Mouse (Mus musculus) limb, embryonic 14.5 days (tissue): ENCODE results near the gene Fam83g. TPM values are rescaled to one million over a fixed set of nuclear protein-coding genes. Genes with fewer than 3 reads are reported as not detected.

Experiments used
- ATAC-seq: fragments of 200-750 bp; cut with Nextera tagmentation; 2 replicates; pipeline ENCODE4 v1.8.0; 2017; ENCODE audit warnings: low read depth, moderate number of reproducible peaks, moderate TSS enrichment; ENCODE audit not compliant: low FRiP score
- DNase-seq: peaks from one replicate; pipeline ENCODE4 v3.0.0-alpha.2; 2015; ENCODE audit warnings: low spot score
- H3K27ac ChIP-seq: fragments of 300-500 bp; sonication (generic); replicated peaks from 2 replicates; pipeline ENCODE4 v1.5.1; 2014; ENCODE audit warnings: low read depth, mild to moderate bottlenecking, low read length, moderate library complexity, mixed read lengths
- H3K27me3 ChIP-seq: fragments of 300-500 bp; sonication (generic); 2 replicates; pipeline ENCODE4 v1.6.1; 2014; ENCODE audit warnings: low read length, mixed read lengths; ENCODE audit not compliant: control insufficient read depth, insufficient read depth
- H3K36me3 ChIP-seq: fragments of 300-500 bp; sonication (generic); 2 replicates; pipeline ENCODE4 v1.6.1; 2014; ENCODE audit warnings: mild to moderate bottlenecking, low read length, moderate library complexity, mixed read lengths; ENCODE audit not compliant: control insufficient read depth, insufficient read depth
- H3K4me1 ChIP-seq: fragments of 300-500 bp; sonication (generic); 2 replicates; pipeline ENCODE4 v1.6.1; 2014; ENCODE audit warnings: antibody characterized with exemption, low read length, mixed read lengths; ENCODE audit not compliant: control insufficient read depth, insufficient read depth
- H3K4me2 ChIP-seq: fragments of 300-500 bp; sonication (generic); replicated peaks from 2 replicates; pipeline ENCODE4 v1.6.1; 2014; ENCODE audit warnings: low read depth, mild to moderate bottlenecking, low read length, moderate library complexity; ENCODE audit not compliant: severe bottlenecking
- H3K4me3 ChIP-seq: fragments of 300-500 bp; sonication (generic); replicated peaks from 2 replicates; pipeline ENCODE4 v1.5.1; 2014; ENCODE audit warnings: low read length
- H3K9ac ChIP-seq: fragments of 300-500 bp; sonication (generic); 2 replicates; pipeline ENCODE4 v1.6.1; 2014; ENCODE audit warnings: mild to moderate bottlenecking, low read depth, low read length, moderate library complexity; ENCODE audit not compliant: severe bottlenecking
- H3K9me3 ChIP-seq: fragments of 300-500 bp; sonication (generic); 2 replicates; pipeline ENCODE4 v1.6.1; 2016; ENCODE audit warnings: low read length; ENCODE audit not compliant: control insufficient read depth
- POLR2A ChIP-seq: fragments of 200-500 bp; IDR thresholded peaks from 2 replicates; pipeline ENCODE4 v1.8.0; 2012; ENCODE audit warnings: inconsistent platforms, mild to moderate bottlenecking, moderate library complexity, borderline replicate concordance; ENCODE audit not compliant: insufficient read depth, insufficient read length; ENCODE audit errors: extremely low read depth
- WGBS: fragments of 180-500 bp; shearing (Covaris S2); extraction: QIAGEN DNeasy Blood & Tissue Kit; methylation state at CpG from one replicate; pipeline ENCODE4 v1.1.7; 2014; 5-methylcytosine and 5-hydroxymethylcytosine counted together
- polyA plus RNA-seq, 2 experiments: library from polyadenylated mRNA; depleted of rRNA in 1 of 2; stranded (reverse) in 1 of 2; unstranded in 1 of 2; fragments of >200 nt; fragmentation: Nextera tagmentation in 1 of 2; extraction: Ambion mirVana in 1 of 2; gene quantifications; 2 replicates each; pipeline versions ENCODE4 v1.2.1 to v1.2.3; 2012 to 2014

The Fam83g gene
- polyA plus RNA-seq, 2 experiments, result 2.1 to 2.8 TPM

GRCm38 (mm10) chr11:61645357-61645857 is 38.5 kb upstream of the Fam83g start:
- no peak overlapping the region for H3K9ac ChIP-seq
- WGBS, result 72% methylated on average over 5 of the region's 5 CpGs
- no peak for ATAC-seq

GRCm38 (mm10) chr11:61646499-61647039 is 37.3 kb upstream of the Fam83g start:
- TF ChIP-seq POLR2A, result no peak
- WGBS, result 61% methylated on average over 2 of the region's 2 CpGs
- ATAC-seq, result no peak

More at GRCm38 (mm10) chr11:61645357-61645857, 38.5 kb upstream of the Fam83g start:
- Histone ChIP-seq H3K9me3 (no peaks in the 10 kb centered on the region), H3K4me2 (no peak overlapping the region), H3K27ac (no peak overlapping the region), H3K4me3 (no peak overlapping the region), H3K27me3 (no peaks in the 10 kb centered on the region), H3K36me3 (no peaks in the 10 kb centered on the region), H3K4me1 (0 out of 2 replicates have a peak, but pooled peaks cover 5% of the 10 kb centered on the region)
- DNase-seq, result no peak
- no peak for TF ChIP-seq POLR2A

GRCm38 (mm10) chr11:61647110-61647910 is 36.6 kb upstream of the Fam83g start:
- Histone ChIP-seq H3K4me2 (no peak overlapping the region), H3K4me3 (no peak overlapping the region), H3K9me3 (no peaks in the 10 kb centered on the region), H3K4me1 (0 out of 2 replicates have a peak, but pooled peaks cover 5% of the 10 kb centered on the region), H3K9ac (no peak overlapping the region), H3K36me3 (no peaks in the 10 kb centered on the region), H3K27me3 (no peaks in the 10 kb centered on the region), H3K27ac (no peak overlapping the region)
- WGBS, result 72% methylated on average over 10 of the region's 10 CpGs
- no peak for DNase-seq
- ATAC-seq, result no peak
- TF ChIP-seq POLR2A, result no peak

More at GRCm38 (mm10) chr11:61646499-61647039, 37.3 kb upstream of the Fam83g start:
- Histone ChIP-seq H3K27me3 (no peaks in the 10 kb centered on the region), H3K36me3 (no peaks in the 10 kb centered on the region), H3K9ac (no peak overlapping the region), H3K4me1 (0 out of 2 replicates have a peak, but pooled peaks cover 5% of the 10 kb centered on the region), H3K4me3 (no peak overlapping the region), H3K4me2 (no peak overlapping the region), H3K27ac (no peak overlapping the region), H3K9me3 (no peaks in the 10 kb centered on the region)
- no peak for DNase-seq

GRCm38 (mm10) chr11:61647956-61648748 is 35.7 kb upstream of the Fam83g start:
- Histone ChIP-seq H3K4me3 (no peak overlapping the region), H3K9ac (no peak overlapping the region), H3K4me2 (no peak overlapping the region), H3K36me3 (no peaks in the 10 kb centered on the region), H3K9me3 (no peaks in the 10 kb centered on the region), H3K4me1 (0 out of 2 replicates have a peak, but pooled peaks cover 5% of the 10 kb centered on the region), H3K27ac (no peak overlapping the region), H3K27me3 (no peaks in the 10 kb centered on the region)
- DNase-seq (no peak), ATAC-seq (no peak)
- no peak for TF ChIP-seq POLR2A
- 83% methylated on average over 6 of the region's 6 CpGs for WGBS

GRCm38 (mm10) chr11:61648749-61649115 is 35.2 kb upstream of the Fam83g start:
- no peak for TF ChIP-seq POLR2A
- 75% methylated on average over 7 of the region's 7 CpGs for WGBS
- 0 out of 2 replicates have a peak, but pooled peaks cover 2% of the 10 kb centered on the region for H3K4me1 ChIP-seq
- H3K9ac ChIP-seq, result no peak overlapping the region
- H3K27me3 ChIP-seq, result no peaks in the 10 kb centered on the region
- DNase-seq (no peak), ATAC-seq (no peak)
- H3K9me3 ChIP-seq, result no peaks in the 10 kb centered on the region
- no peak overlapping the region for H3K4me3 ChIP-seq
- H3K36me3 ChIP-seq, result no peaks in the 10 kb centered on the region
- H3K4me2 ChIP-seq, result no peak overlapping the region
- no peak overlapping the region for H3K27ac ChIP-seq
